Mouse (Mus musculus): ENCODE results near the gene Sfpq. TPM values are rescaled to one million over a fixed set of nuclear protein-coding genes. Genes with fewer than 3 reads are reported as not detected.
A peak's percentile ranks its signal among the peaks of the same experiment; 100 is the strongest.
"Not testable (repeated sequence)": the region's sequence is repeated elsewhere in the genome, so short reads cannot be mapped to it uniquely, and the experiment has no call there.

Gene Sfpq
- 100 to 1,000 TPM; 162 to 166 TPM for total RNA-seq (2021)

DNA sequence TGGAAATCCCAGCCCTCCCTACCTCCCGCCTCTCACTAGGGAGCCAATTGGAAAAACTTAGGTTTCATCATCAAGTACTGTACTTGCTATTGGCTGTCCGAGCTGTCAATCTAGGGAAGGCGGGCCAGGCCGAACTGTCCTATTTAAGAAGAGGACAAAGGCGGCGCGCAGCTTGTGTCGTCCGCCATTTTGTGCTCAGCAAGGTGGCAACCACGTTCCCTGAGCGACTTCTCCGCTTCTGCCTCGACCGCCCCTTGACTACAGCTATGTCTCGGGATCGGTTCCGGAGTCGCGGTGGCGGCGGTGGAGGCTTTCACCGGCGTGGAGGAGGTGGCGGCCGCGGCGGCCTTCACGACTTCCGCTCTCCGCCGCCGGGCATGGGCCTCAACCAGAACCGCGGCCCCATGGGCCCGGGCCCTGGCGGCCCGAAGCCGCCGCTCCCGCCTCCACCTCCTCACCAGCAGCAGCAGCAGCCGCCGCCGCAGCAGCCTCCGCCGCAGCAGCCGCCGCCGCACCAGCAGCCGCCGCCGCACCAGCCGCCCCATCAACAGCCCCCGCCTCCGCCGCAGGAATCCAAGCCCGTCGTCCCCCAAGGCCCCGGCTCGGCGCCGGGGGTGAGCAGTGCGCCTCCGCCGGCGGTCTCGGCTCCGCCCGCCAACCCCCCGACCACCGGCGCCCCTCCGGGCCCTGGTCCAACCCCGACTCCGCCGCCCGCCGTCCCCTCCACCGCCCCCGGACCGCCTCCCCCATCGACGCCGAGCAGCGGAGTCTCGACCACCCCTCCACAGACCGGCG is at the start of gene Sfpq:
Sfpq (plus strand) TSS at position 174 of the 795 bp plus-strand sequence.
- peak; percentile 99 to 100 for DNase-seq
- intact Hi-C loops (cut with DNase I): no loop called here

DNA sequence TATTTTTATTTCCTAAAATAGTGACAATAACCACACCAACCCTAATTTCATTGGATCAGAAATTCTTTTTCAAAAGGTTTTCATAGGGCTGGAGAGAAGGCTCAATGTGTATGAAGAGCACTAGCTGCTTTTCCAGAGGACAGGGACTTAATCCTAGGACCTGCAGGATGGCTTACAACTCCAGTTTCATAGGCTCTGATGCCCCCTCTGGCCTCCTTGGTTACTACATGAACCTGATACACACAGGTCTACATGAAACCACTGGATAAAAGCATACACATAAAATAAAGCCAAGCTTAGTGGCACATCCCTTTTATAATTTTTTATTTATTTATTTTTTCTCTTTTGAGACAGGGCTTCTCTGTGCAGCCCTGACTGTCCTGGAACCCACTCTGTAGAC is 43.7 kb upstream of the Sfpq start:
- intact Hi-C loops (cut with DNase I): loop anchor here (5.0 kb wide), 1 partner anchor 50 kb away; no protein-coding TSS in a partner anchor
- DNase-seq: peak; percentile 32 to 59

DNA sequence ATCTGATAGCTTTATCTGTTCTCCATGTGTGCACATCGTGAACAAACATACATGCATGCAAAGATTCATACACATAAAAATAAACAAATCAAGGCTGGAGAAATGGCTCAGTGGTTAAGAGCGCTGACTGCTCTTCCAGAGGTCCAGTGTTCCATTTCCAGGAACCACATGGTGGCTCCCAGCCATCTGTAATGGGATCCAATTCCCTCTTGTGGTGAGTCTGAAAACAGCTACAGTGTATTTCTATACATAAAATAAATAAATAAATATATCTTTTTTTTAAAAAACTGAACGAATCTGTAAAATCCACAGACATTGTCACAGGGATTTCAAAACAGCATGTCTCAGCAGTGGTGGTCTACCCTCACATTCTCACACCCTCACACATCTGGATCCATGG is 42.4 kb upstream of the Sfpq start:
- intact Hi-C loops (cut with DNase I): loop anchor here (5.0 kb wide), 1 partner anchor 51 kb away; no protein-coding TSS in a partner anchor

DNA sequence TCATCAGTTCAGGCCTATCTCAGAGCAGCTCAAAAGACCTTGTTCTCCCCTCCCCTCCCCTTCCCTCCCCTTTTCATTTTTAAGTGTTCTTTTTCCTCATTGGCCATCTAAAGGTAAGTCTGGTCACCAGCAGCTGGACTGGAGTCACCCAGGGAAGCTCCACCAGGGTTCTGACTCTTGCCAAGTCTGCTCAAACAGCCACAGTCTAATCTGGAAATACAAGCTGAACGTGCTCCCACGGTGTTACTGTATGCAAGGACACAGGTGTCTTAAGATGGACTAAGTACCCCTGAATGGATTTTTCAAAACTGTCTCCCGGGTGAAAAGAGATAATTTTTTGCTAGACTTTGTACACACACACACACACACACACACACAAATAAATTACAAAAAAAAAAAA is 37.8 kb upstream of the Sfpq start:
- intact Hi-C loops (cut with DNase I): no loop called here
- DNase-seq: peak in 1 of 2 experiments; percentile 13

More for the DNA sequence above, 42.4 kb upstream of the Sfpq start:
- no peak for DNase-seq

DNA sequence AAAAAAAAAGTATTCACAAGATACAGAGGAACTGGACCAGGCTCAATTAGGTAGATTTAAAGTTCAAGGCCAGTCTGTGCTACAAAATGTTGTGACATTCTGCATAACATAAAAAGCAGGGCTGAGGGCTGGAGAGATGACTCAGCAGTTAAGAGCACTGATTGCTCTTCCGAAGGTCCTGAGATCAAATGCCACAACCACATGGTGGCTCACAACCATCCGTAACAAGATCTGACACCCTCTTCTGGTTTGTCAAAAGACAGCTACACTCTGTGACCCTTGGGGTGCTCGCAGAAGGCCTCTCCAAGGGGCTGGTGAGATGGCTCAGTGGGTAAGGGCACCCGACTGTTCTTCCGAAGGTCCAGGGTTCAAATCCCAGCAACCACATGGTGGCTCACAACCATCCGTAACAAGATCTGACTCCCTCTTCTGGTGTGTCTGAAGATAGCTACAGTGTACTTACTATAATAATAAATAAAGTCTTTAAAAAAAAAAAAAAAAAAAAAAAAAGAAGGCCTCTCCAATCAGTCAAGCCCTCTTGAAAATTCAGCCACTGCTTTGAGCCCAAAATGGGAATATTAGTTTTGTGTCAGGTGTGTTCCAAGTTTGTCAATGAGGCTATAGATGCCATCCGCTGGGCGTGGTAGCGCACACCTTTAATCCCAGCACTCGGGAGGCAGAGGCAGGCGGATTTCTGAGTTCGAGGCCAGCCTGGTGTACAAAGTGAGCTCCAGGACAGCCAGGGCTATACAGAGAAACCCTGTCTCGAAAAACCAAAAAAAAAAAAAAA is 37.2 kb upstream of the Sfpq start:
- DNase-seq; intact Hi-C loops (cut with DNase I): not testable (repeated sequence)

DNA sequence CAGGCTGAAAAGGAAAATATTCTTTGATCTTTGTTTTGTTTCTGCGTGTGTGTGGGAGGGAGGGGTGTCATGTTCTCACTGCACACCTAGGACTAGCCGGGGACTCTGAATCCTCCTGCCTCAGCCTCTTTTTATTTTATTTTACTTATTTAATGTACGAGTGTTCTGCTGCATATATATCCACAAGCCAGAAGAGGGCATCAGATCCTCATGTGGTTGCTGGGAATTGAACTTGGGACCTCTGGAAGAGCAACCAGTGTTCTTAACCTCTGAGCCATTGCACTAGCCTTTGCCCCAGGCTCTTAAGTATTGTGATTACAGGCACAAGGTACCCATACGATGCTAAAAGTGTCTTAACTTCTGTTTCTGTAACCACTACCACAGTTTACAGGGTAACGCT is 34.4 kb upstream of the Sfpq start:
- intact Hi-C loops (cut with DNase I): no loop called here
- no peak for DNase-seq

DNA sequence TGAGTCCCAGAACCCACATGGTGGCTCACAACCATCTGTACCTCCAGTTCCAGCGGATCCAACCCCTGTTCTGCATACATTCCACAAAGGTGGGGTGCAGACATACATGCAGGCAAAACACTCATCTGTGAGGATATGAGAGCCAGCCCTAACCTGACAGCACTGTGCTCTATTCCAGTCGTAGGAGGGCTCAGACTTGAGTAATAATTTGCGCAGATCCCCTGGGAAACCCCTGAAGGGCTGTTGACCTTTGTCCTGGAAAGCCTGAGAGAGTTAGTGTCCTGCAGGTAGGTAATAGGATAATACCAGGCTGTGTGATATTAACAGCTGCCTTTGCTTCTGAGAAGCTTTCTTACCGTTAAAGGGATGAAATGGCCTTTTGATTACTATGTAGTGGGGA is 32.6 kb upstream of the Sfpq start:
- no peak for DNase-seq
- intact Hi-C loops (cut with DNase I): no loop called here

DNA sequence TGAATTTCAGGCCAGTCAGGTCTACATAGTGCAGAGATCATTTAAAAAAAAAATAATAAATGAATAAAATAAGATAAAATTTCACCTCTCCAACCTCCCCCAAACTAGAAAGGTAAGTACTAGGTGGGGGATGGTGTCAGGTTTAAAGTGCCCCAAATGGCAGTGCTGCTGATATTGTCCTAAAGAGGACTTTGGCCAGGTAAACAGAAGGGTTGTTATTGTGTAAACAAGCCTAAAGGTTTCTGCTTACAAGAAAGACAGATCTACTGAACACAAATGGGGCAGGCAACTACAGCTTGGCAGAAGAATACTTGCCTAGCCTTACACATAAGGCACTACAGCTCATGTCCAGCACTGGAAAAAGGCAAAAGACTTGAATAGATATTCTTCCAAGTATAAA is 30.6 kb upstream of the Sfpq start:
- DNase-seq: no peak
- intact Hi-C loops (cut with DNase I): no loop called here

DNA sequence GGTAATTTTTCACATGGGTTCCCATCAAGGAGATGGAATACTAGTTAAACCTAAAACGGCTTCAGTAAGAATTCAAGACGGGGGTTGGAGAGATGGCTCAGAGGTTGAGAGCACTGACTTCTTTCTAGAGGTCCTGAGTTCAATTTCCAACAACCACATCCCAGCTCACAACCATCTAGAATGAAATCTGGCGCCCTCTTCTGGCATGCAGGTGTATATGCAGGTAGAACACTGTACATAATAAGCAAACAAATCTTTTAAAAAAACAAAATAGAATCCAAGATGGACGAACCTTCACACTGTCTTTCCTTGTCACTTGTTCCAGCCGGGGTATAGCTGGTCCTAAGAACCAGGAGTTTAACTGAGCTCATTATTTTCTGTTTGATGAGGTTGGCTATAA is 28.8 kb upstream of the Sfpq start:
- intact Hi-C loops (cut with DNase I): no loop called here

DNA sequence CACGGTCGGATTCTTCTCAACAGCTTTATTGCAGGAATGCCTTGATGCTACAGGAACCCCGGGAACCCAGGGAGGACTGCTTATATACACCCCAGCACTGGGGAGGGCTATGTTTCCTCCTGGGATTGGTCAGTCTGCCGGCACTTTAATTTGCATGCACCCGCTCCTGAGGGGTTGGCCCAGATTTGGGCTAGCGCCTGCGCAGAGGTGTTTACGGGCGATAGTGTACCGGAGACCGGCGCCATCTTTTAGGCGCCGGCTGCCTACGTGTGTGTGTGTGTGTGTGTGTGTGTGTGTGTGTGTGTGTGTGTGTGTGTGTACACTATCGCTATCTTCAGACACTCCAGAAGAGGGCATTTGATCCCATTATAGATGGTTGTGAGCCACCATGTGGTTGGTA is 21.8 kb upstream of the Sfpq start:
- intact Hi-C loops (cut with DNase I); DNase-seq: not testable (repeated sequence)

More for the DNA sequence above, 28.8 kb upstream of the Sfpq start:
- DNase-seq: no peak

DNA sequence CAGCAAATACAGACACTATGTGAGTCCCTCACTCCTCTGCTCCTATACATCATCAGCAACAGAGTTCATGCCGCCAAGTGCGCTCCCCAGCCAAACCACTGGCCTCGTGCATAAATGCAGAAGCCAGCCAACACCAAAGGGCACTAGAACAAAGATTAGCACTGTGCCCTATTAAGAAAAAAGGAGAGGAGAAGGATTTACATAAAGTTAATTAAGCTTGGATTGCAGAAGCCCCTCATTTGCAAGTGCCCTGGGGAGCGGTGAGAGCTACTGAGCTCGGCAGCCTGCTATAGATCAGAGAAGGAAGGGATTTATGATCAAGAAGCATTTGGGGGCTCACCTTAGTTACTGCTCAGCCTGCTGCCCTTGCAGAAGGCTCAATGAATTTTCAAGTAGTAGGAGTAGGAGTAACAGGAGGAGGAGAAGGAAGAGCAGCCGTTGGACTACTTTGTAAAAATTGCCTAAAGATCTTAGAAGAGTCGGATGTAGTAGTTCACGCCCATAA is 20.5 kb upstream of the Sfpq start:
- intact Hi-C loops (cut with DNase I): loop anchor here (10.0 kb wide), 1 partner anchor 446 kb away; the partner anchor contains the start of gene Clspn
- DNase-seq: peak in 1 of 2 experiments; percentile 8

DNA sequence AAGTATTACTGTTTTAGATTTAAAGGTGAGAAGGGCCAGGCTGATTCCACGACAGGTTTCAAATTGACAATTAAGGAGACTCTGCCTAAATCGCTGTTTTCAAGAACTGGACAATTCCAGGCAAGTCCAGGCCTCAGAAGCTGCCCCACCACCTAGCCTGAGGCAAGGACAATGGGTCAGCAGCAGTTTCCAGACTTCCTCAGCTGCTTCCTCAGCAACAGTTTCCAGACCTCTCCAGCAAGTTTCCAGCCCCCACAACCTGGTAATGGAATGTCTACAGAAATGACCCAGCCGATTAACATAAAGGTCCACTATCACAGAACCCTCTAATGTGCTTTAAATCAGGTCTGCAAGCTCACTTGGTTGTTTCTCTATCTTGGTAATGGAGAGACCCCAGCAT is 16.7 kb upstream of the Sfpq start:
- intact Hi-C loops (cut with DNase I): loop anchor here (10.0 kb wide), 1 partner anchor 450 kb away; the partner anchor contains the start of gene Clspn
- no peak for DNase-seq

DNA sequence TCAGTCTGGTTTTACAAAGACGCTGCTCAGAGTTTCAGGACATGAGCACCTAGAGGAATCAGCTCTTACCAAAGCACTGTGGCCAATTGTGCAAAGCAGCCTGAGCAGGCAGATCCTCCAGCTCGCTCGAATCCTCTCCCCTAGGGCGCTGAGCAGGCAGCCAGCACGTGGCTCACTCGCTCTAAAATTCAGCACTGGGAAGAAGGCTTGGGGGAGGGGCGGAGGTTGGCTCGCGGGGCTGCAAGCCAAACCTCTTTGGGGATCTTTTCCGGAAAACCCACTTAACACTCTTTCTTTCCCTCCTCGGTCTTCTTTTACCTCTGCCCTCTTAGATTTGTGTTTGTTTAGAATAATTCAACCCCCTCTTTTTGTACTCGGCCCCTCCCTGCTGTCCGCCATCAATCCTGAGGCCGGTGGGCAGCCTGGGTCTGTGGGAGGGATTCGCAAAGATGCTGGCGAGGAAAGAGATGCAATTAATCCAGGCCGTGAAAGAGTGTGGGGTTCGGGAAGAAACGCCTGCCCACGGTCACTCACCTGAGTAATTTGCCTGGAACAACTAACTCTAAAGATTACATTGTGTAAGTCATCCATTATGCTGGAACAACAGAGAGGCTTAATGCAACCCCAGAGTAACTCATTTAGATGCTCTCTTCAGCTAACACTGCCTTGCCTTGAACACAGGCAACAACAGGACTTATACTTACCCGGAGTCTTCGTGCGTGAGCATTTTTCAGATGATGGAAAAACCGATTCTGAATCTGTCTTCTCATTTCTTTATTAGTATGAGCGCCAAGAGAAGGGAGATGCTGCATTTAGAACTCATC is 15.8 kb upstream of the Sfpq start:
- peak; percentile 36 to 41 for DNase-seq
- intact Hi-C loops (cut with DNase I): loop anchor here (10.0 kb wide), 1 partner anchor 451 kb away; the partner anchor contains the start of gene Clspn

DNA sequence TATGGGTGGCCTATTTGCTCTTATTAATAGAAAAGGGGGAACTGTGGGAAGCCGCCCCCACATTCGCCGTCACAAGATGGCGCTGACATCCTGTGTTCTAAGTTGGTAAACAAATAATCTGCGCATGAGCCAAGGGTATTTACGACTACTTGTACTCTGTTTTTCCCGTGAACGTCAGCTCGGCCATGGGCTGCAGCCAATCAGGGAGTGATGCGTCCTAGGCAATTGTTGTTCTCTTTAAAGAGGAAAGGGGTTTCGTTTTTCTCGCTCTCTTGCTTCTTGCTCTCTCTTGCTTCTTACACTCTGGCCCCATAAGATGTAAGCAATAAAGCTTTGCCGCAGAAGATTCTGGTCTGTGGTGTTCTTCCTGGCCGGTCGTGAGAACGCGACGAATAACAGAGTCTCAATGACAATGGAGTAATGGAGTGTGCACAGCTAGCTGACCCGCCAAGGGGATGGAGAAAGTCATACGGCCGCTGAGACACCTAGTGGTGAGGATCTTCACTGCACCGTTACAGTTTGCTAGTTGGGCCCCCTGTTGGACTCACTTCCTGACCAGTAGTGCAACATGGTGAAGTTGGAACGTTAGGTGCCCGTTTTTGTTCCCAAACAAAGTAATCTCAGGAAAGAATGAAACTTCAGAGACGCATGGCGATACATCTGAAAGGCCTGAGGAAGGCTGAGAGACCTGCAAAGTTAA is 5.7 kb upstream of the Sfpq start:
- DNase-seq: peak; percentile 89 to 92
- intact Hi-C loops (cut with DNase I): loop anchor here (5.0 kb wide), 1 partner anchor 48 kb away; the partner anchor contains the start of gene Zmym4

DNA sequence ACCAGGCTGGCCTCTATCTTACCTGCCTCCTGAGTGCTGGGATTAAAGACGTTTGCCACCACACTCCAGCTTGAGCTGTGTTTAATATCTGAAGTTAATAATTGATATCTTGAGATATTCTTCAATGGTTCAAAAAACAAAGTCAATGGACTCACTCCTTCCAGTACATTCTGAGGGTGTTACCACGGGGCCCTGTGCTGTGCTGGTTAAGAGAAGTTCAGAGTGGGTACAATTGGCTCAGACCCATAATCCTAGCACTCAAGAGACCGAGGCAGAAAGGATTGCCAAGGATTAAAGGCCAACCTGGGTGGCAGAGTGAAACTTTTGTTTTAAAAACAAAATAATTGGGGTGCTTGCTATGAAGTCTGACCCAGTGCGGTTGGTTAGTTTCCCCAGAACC is 4.8 kb upstream of the Sfpq start:
- no peak for DNase-seq
- intact Hi-C loops (cut with DNase I): loop anchor here (5.0 kb wide), 1 partner anchor 49 kb away; the partner anchor contains the start of gene Zmym4

DNA sequence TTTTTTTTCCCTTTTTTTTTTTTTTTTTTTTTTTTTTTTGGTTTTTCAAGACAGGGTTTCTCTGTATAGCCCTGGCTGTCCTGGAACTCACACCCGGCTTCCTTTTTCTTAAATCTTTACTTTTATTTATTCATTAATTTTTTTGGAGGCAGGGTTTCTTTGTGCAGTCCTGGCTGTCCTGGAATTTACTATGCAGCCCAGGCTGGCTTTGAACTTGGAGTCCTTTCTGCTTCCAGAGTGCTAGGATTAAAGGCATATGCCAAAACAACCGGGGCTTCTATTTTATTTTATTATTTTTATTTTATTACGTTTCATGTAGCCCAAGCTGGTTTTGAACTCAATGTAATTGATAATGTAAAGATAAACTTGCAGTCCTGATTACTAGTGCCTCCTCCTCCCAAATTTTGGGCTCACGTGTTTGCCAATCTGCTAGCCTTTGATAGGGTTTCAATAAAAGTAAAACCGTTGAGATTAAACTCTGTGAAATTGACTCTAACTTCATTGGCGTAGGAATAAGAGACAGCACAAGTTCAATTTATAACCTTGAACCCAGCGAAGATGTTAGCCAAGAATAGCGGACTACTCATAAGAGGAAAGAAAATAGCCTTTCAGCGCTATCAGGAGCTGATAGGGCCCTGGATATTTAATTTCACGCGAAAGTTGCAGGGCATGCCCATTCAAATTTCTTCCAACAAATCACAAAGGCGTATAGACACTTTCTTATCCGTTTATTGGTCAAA is 543 bp upstream of the Sfpq start:
- DNase-seq: no peak
- intact Hi-C loops (cut with DNase I): no loop called here

DNA sequence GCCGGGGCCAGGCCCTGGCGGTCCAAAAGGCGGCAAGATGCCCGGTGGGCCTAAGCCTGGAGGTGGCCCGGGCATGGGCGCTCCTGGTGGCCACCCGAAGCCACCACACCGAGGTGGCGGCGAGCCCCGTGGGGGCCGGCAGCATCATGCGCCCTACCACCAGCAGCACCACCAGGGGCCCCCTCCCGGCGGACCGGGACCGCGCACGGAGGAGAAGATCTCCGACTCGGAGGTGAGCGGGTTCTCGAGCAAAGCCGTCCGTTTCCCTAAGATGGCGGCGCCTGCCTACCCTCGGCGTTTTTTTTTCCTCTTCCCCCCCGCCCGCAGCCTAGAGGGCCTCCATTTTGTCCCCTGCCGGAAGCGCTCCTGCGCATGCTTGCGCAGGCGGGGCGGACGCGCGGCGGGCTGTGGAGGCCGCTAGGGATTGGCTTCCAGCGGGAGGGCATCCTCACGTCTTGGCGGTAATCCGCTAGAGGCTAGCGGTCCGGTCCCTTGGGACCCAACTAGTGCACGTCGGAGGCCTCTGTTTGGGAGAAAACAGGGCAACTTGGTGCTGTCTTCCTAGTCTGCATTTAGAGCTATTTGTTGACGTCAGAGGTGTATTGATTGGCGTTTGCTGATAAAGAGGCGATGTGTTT is 984 bp downstream of the Sfpq start:
- DNase-seq: peak; percentile 91
- intact Hi-C loops (cut with DNase I): no loop called here

DNA sequence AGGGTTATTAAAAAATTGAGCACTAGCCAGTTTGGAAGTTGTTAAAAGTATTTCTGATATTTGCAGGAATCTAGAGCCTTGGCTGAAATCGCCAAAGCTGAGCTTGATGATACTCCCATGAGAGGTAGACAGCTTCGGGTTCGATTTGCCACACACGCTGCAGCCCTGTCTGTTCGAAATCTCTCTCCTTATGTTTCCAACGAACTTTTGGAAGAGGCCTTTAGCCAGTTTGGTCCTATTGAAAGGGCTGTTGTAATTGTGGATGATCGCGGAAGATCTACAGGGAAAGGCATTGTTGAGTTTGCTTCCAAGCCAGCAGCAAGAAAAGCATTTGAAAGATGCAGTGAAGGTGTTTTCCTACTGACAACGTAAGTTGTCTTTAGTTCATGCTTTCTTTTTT is 2.1 kb downstream of the Sfpq start:
- intact Hi-C loops (cut with DNase I): no loop called here
- DNase-seq: no peak

DNA sequence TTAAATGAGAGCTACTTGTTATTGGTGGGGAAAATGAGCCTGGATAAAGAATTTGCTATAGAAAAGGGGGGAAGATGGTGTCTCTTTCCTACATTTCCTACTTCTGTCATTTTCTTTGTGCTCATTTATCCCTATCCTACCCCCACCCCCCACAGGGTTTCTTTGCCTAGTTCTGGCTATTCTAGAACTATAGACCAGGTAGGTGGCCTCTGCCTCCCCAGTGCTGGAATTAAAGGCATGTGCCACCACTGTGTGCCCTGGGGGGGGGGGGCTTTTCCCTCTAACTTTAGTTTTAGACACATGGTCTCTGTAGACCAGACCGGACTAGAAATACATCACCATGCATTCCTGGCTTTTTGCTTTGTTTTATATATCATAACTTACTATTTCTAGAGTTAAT is 3.1 kb downstream of the Sfpq start:
- intact Hi-C loops (cut with DNase I): no loop called here

More for the DNA sequence above, 3.1 kb downstream of the Sfpq start:
- DNase-seq: no peak
